Mouse (Mus musculus) liver, adult 2 months (tissue): ENCODE results near the gene Paqr5.

Source experiments
- CTCF ChIP-seq: fragments of 200-500 bp; IDR thresholded peaks from 2 replicates; pipeline ENCODE4 v1.5.1; 2011; ENCODE audit warnings: low read depth, low read length, control low read depth
- POLR2A ChIP-seq: fragments of 200-500 bp; IDR thresholded peaks from 2 replicates; pipeline ENCODE4 v1.6.1; 2011; ENCODE audit warnings: low read length, control low read depth; ENCODE audit not compliant: insufficient read depth; ENCODE audit errors: extremely low read depth

GRCm38 (mm10) chr9:61963356-61963755, 63.3 kb downstream of the Paqr5 start:
- TF ChIP-seq POLR2A (no peak), CTCF (no peak)
